Mouse (Mus musculus) left cerebral cortex, postnatal 14 days (tissue): ENCODE results near the gene Ifnk. TPM values are rescaled to one million over a fixed set of nuclear protein-coding genes. Genes with fewer than 3 reads are reported as not detected.

Experiments
- DNase-seq, 2 experiments: peaks; one replicate each; pipeline ENCODE4 v3.0.0; 2021 to 2022; ENCODE audit warnings: low spot score in 2 of 2, mixed read lengths in 1 of 2
- intact Hi-C: fragments of 180-260 bp; cut with DNase I; formaldehyde crosslinking; loops from one replicate; pipeline ENCODE4 v1.15.1; 2025
- long read RNA-seq, 2 experiments: library from polyadenylated mRNA; stranded (forward); transcript quantifications; one replicate each; pipeline ENCODE4 v2.0.0; 2021
- total RNA-seq, 2 experiments: library from RNA; stranded (reverse); gene quantifications; 2 replicates each; pipeline ENCODE4 v1.2.3; 2021

The Ifnk gene
- not detected for total RNA-seq
- long read RNA-seq, experiment 1: 0 reads
- long read RNA-seq, experiment 2: 0 reads

DNA sequence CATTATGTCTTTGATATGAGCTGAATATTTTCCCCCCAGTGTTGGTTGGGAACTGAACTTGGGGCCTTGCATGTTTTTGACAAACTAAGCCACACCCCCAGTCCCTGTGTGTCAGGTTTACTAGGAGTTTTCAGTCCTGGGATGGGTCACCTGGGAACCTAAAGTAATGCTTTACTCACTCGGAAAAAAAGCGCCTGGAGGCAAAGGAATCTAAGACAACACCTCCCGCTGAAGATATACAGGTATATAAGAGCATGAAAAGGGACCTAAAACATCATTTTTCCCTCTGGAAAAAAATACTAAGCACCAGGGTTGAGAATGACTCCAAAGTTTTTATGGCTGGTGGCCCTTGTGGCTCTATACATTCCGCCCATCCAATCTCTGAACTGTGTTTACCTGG lies at the start of gene Ifnk:
TSS of gene Ifnk (plus strand) at position 301 of the 400 bp plus-strand sequence.
- DNase-seq: no peak
- intact Hi-C loops: no loop called here

DNA sequence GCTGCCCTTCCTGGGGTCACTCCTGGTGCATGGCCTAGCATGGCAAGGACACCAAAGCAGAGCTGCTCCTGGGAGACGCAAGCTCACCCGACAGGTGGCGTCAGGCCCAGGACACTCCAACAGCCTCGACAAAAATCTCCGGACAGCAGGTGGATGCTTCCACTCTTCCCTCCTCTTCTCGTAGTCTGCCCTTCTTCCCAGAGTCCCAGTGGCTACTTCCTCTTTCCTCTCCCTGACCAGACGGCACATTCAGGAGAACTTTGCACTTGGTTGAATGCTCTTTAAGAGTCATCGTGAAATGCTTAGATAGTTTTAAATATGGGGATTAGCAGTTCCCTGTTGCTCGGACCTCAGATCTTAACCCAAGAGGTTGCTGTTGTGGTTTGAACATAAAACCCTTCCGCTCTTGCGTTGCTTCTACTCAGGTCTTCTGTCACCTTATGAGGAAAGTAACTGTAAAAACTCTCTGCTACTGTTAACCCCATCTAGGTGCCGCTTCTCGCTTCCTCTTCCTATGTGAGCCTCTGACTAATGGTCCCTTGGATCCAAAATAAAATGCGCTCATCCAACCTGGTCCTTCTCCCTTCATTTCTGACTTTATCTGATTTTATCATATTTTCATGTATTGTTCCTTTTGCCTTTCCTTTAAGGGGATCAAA lies 46.6 kb upstream of the Ifnk start:
- no peak for DNase-seq
- intact Hi-C loops: no loop called here

DNA sequence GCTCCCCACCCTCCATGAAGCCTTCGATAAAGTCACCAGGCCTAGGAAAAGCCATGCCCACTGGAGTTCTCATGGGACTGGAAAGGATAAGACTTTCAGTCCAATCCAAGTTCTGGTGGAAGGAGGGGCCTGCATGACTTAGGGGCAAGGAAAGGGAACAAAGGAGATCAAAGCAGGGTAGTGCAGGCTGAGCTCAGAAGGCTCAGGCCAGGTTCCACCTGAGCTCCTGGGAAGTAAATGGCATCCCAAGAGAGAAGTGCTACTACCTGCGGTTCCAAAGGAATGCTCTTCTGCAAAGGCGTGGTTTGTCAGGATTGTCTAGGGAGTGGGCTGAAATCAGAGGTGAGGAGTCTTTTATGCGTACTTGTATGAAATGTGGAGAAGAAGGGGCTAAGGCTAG lies 39.4 kb upstream of the Ifnk start:
- intact Hi-C loops: no loop called here
- DNase-seq: no peak

DNA sequence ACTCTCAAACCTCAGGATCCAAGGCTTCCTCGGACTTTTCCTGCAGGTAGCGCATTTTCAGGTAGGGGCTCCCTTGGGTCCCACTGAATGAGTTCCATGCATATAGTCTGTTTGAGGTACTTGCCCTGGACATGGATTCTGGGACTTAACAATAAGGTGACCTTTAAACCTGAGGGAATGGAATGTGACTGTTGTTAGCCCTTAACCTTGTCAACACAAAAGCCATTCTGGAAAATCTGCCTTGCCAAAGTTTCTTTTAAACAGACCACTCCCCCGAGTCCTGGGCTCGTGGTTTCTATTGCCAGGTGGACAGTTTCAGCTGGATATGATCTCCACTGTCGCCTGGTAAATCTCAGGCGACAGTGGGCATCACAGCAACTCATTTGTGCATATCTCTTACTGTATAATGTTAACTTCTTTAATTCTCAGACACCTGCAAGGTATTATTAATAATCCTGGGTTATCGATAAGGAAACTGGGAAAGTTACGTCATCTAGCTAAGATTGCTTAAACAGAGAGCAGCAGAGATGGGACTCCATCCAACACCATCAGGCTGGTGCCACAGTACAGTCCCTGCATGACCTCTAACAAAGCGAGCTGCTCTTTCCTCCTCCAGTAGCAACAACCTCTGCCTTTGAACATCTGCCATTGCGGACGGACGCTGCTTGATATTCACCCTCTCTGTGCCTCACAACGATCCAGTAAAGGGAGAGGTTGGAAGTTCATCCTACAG lies 38.2 kb upstream of the Ifnk start:
- intact Hi-C loops: no loop called here
- DNase-seq: no peak

GRCm38 (mm10) chr4:35114950-35115349 lies 36.9 kb upstream of the Ifnk start:
- intact Hi-C loops: no loop called here
- DNase-seq: no peak

GRCm38 (mm10) chr4:35115933-35116332 lies 35.9 kb upstream of the Ifnk start:
- intact Hi-C loops: no loop called here

GRCm38 (mm10) chr4:35117144-35117543 lies 34.7 kb upstream of the Ifnk start:
- DNase-seq: no peak
- intact Hi-C loops: no loop called here

More at GRCm38 (mm10) chr4:35115933-35116332, 35.9 kb upstream of the Ifnk start:
- DNase-seq: no peak

GRCm38 (mm10) chr4:35118851-35119250 lies 33.0 kb upstream of the Ifnk start:
- intact Hi-C loops: no loop called here
- DNase-seq: no peak

- DNase-seq: no peak
- intact Hi-C loops: loop anchor here (5.0 kb wide), 1 partner anchor 37 kb away; the partner anchor contains the start of gene Mob3b
These were observed 31.7 kb upstream of the Ifnk start for GRCm38 (mm10) chr4:35120159-35120558.

DNA sequence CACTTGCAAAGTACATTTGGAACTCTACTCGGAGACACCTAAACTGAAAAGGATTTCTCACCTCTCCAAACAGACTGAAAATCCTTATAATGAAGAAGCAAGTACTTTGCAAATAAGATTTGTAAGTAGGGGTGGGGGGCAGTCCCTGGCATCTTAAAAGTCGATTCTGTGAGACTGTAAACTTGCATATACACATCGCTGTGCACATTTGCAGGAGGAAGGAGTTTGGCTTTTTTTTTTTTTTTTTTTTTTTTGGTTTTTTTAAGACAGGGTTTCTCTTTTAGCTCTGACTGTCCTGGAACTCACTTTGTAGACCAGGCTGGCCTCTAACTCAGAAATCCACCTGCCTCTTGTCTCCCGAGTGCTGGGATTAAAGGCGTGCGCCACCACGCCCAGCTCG lies 31.3 kb upstream of the Ifnk start:
- intact Hi-C loops: loop anchor here (5.0 kb wide), 1 partner anchor 37 kb away; the partner anchor contains the start of gene Mob3b
- no peak for DNase-seq

- DNase-seq: peak in 1 of 2 experiments; percentile 22
- intact Hi-C loops: loop anchor here (5.0 kb wide), 1 partner anchor 36 kb away; the partner anchor contains the start of gene Mob3b
These were observed 30.8 kb upstream of the Ifnk start for GRCm38 (mm10) chr4:35121060-35121459.

- no peak for DNase-seq
- intact Hi-C loops: loop anchor here (5.0 kb wide), 1 partner anchor 34 kb away; the partner anchor contains the start of gene Mob3b
These were observed 28.8 kb upstream of the Ifnk start for GRCm38 (mm10) chr4:35123087-35123486.

DNA sequence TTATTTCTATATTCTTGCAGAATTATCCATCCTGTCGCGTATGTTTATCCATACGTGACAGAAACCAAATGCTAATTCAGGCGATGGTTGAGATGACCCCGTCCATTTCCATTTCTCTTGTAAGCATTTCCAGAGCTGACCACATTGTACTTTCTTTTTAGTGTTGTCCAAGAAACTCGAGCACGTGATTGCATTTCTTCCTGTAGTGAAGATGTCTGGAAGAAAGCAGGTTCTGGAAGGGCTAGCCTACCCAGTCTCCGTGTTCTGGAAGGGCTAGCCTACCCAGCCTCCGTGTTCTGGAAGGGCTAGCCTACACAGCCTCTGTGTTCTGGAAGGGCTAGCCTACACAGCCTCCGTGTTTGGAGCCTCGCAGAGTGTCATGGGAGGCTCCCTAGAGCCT lies 27.8 kb upstream of the Ifnk start:
- intact Hi-C loops: loop anchor here (5.0 kb wide), 1 partner anchor 33 kb away; the partner anchor contains the start of gene Mob3b
- no peak for DNase-seq

DNA sequence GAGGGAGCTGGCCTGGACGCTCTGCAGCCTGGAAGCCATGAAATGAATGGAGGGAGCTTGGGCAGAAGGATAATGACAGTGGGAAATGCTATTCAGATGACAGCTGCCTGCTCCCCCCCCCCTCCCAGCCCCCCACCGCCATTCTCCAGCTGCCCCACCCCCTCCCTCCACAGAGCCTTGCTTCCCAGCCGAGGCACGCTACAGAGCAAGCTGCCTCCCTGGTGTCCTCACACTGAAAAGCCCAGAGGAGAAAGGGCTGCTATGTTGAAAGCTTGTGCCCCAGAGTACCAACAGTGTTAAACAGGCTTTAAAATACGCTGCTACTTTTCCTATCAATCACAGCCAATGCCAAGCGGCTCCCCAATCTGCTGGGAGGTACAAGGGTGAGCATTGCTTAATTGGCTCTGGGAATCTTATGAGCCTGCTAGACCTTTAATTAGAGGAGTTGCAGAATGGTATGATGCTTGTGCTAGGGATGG lies 26.5 kb upstream of the Ifnk start:
- no peak for DNase-seq
- intact Hi-C loops: no loop called here

DNA sequence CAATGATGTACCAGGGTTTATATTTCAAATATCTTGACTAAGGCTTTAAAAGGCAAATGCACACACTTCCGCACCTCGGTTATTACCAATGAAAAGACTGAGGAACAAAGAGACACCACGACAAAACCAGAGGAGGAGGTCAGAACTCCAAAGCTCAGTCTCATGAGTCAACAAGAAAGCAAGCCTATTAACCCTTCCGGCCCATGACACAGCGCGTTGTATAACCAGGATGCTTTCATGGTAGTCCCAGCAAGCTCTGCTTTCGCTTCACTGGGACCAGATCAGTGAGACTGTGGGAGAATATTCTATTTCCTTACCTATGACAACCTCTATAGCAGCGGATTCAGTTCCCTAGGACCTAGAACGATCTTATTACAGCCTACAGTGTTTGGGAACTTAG lies 25.1 kb upstream of the Ifnk start:
- intact Hi-C loops: no loop called here
- no peak for DNase-seq

DNA sequence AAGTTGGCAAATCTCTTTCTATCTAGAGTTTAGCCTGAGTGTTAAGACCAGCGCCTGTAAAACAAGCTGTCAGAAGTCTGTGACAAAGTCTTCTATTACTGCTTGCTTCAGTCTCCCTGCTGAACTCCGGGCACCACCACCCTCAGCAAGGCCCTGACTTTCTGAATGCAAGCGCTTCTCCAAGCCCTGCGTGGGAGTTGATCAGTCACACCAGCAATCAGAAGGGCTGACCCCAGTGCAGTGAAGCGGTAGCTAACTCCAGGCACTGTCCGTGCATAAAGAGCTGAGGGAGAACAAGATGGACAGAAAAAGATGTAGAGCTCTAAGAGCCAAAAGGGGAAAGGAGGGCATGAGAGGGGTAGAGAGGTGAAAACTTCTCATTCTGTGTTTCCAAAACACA lies 24.1 kb upstream of the Ifnk start:
- no peak for DNase-seq
- intact Hi-C loops: no loop called here

DNA sequence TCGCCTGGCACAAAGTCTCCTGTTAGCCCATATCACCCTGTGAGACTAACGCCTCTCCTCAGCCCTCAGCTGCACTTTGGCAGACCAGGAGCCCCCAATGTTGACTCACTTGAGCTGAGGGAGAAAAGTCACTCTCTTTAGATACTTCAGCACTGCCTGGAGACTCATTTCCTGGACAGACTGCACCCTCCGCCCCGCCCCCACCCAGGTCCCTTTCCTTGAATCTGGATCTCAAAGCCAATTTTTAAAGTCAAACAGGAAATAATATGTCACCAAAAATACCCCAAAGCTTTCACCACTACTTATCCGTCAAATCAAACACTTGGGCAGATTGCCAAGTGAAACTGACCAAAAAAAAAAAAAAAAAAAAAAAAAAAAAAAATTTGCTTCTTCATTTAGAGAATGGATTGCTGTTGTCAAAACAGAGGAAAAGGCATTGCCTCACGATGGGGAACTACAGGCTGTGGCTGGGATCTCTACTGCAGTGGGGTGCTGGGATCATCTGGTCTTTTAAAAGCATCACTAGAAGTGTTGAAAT lies 21.4 kb upstream of the Ifnk start:
- DNase-seq: no peak
- intact Hi-C loops: no loop called here

DNA sequence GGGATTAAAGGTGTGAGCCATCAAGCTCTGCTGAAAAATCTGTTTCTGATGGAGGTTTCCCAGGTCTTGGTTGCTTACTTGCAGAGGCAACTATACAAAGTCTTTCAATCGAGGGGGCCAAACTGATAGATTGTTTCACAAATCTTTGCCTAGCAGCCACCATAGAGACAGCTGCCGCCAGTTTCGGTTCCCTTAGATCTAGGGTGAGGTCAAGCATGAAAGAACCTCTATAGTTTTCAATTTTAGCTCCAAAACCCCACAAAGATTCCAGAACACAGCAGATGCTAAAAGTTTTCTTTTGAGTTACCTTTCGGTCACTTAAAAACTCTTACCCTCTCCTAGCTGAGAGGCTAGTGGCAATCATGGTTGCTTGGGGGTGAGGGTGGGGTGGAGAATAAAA lies 20.3 kb upstream of the Ifnk start:
- intact Hi-C loops: no loop called here

GRCm38 (mm10) chr4:35133411-35133810 lies 18.4 kb upstream of the Ifnk start:
- intact Hi-C loops: no loop called here
- no peak for DNase-seq

More for the DNA sequence above, 20.3 kb upstream of the Ifnk start:
- DNase-seq: no peak

DNA sequence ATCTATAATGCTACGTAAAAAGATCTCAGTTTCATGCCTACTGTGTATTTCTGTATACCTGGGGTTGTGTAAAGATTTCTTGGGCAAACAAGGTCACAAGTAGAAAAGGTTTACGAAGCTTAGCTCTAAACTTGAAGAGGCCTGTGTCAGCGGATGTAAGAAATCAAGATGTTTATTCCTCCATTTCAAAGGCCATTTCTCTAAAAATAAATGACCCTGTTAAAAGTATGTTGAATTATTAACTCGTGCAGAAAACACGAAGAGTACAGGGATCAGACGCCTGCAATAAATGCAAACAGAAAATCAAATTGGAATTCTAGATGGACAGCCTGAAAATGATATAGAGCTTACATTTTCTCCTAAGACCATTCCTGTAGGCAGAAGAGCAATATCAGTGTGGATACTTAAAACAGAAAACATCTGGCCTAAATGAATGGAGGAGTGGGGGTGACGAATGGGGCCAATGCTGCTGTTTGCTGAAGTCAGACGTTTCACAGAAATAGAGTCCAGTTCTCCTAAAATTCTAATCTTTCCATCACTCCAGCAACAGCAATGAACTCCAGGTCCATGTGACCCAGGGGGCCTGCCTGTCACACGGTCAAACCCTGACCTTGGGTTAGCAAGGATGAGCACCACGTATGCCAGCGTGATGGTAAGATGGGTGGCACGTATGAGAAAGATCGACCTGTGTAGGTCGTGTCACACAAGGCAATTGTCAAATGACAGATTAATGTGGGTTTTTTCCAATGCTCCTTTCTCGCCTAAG lies 16.8 kb upstream of the Ifnk start:
- DNase-seq: no peak
- intact Hi-C loops: no loop called here
